Mouse (Mus musculus): ENCODE data around the gene Gatd1. TPM values are rescaled to one million over a fixed set of nuclear protein-coding genes. Genes with fewer than 3 reads are reported as not detected.

Gatd1 gene
- total and polyA plus RNA-seq, 3 experiments = 15.4 to 23.9 (median 22.6) TPM

GRCm38 (mm10) chr7:141443081-141443821 is 29.3 kb upstream of the Gatd1 start:
- Histone ChIP-seq H3K4me1 (ENCODE audit: insufficient read depth, low read depth, low read length) (peaks cover 69% of the 10 kb centered on the region), H3K27me3 (ENCODE audit: insufficient read depth, low read length) (no peaks in the 10 kb centered on the region; the same call in 1 of the 2 replicates), H3K4me3 (ENCODE audit: low read depth, low read length) (peak overlapping the region; percentile 75), H3K36me3 (replicated peaks) (peaks cover 55% of the 10 kb centered on the region), H3K9me3 (replicated peaks) (no peaks in the 10 kb centered on the region)
- TF ChIP-seq CTCF (IDR thresholded peaks at IDR 0.05; ENCODE audit: low read depth, low read length) = peak; percentile 21; the same call in 1 of the 2 replicates
- no peak for TF ChIP-seq POLR2AphosphoS5 (IDR thresholded peaks at IDR 0.05; ENCODE audit: insufficient replicate concordance, low read depth, low read length)
- no peak for TF ChIP-seq TAL1 (conservative IDR thresholded peaks at IDR 0.05; ENCODE audit: low read depth, low read length)
- no peak for TF ChIP-seq GATA2 (IDR thresholded peaks at IDR 0.05; ENCODE audit: borderline replicate concordance, low read depth, low read length)
- TF ChIP-seq GATA1 (IDR thresholded peaks at IDR 0.05; ENCODE audit: borderline replicate concordance, low read length) = no peak
- DNase-seq (ENCODE audit: low spot score) = peak; percentile 82
- ATAC-seq (ENCODE audit: extremely low read depth, insufficient number of reproducible peaks, low FRiP score, poor library complexity, severe bottlenecking) = peak; percentile 22; the same call in 1 of the 2 replicates

DNA sequence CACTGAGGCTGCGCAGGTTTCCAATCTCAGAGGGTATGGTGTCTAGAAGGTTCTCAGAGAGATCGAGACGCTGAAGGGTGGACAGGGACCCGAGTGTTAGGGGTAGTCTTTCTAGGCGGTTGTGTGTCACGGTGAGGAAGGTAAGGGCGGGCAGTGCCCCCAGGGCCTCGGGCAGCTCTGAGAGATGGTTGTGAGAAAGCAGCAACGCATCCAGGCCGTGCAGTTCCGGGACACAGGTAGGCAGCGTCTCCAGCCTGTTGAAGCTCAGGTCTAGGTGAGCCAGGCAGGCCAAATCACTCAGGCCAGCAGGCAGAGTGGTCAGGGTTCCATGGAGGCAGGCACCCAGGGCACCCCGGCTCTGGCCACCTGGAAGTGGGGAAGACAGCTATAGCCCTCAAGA is 28.3 kb upstream of the Gatd1 start:
- ATAC-seq (ENCODE audit: extremely low read depth, insufficient number of reproducible peaks, low FRiP score, poor library complexity, severe bottlenecking) (no peak), DNase-seq (ENCODE audit: low spot score) (no peak)
- Histone ChIP-seq H3K27me3 (ENCODE audit: insufficient read depth, low read length) (no peaks in the 10 kb centered on the region; the same call in 1 of the 2 replicates), H3K4me3 (ENCODE audit: low read depth, low read length) (peak overlapping the region; percentile 75), H3K4me1 (ENCODE audit: insufficient read depth, low read depth, low read length) (peaks cover 75% of the 10 kb centered on the region), H3K36me3 (replicated peaks) (peaks cover 57% of the 10 kb centered on the region), H3K9me3 (replicated peaks) (no peaks in the 10 kb centered on the region)
- TF ChIP-seq GATA2 (IDR thresholded peaks at IDR 0.05; ENCODE audit: borderline replicate concordance, low read depth, low read length) (no peak), TAL1 (conservative IDR thresholded peaks at IDR 0.05; ENCODE audit: low read depth, low read length) (no peak), POLR2AphosphoS5 (IDR thresholded peaks at IDR 0.05; ENCODE audit: insufficient replicate concordance, low read depth, low read length) (no peak), CTCF (IDR thresholded peaks at IDR 0.05; ENCODE audit: low read depth, low read length) (no peak), GATA1 (IDR thresholded peaks at IDR 0.05; ENCODE audit: borderline replicate concordance, low read length) (no peak)

DNA sequence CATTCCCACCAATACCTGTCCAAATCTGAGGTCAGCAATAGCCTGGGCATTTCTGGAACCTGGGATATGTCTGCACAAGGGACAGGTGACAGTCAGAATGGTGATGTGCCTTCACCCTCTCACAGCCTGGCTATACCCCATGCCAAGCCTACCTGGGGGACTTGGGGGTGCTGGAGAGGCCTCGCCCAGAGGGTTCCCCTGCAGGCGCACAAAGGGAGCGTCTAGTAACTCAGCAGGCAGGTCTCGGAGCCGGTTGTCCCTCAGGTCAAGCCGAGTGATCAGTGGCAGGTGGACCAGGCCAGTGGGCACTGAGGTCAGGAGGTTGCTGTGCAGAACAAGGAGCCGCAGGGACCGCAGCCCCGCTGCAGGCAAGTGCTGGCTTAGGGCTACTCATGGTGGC is 27.5 kb upstream of the Gatd1 start:
- DNase-seq (ENCODE audit: low spot score) (no peak), ATAC-seq (ENCODE audit: extremely low read depth, insufficient number of reproducible peaks, low FRiP score, poor library complexity, severe bottlenecking) (no peak)
- Histone ChIP-seq H3K4me1 (ENCODE audit: insufficient read depth, low read depth, low read length) (peaks cover 78% of the 10 kb centered on the region), H3K4me3 (ENCODE audit: low read depth, low read length) (peak overlapping the region; percentile 75; the same call in 1 of the 2 replicates), H3K36me3 (replicated peaks) (peaks cover 58% of the 10 kb centered on the region), H3K27me3 (ENCODE audit: insufficient read depth, low read length) (no peaks in the 10 kb centered on the region; the same call in 1 of the 2 replicates), H3K9me3 (replicated peaks) (no peaks in the 10 kb centered on the region)
- no peak for TF ChIP-seq POLR2AphosphoS5 (IDR thresholded peaks at IDR 0.05; ENCODE audit: insufficient replicate concordance, low read depth, low read length)
- no peak for TF ChIP-seq GATA2 (IDR thresholded peaks at IDR 0.05; ENCODE audit: borderline replicate concordance, low read depth, low read length)
- TF ChIP-seq GATA1 (IDR thresholded peaks at IDR 0.05; ENCODE audit: borderline replicate concordance, low read length) = no peak
- no peak for TF ChIP-seq TAL1 (conservative IDR thresholded peaks at IDR 0.05; ENCODE audit: low read depth, low read length)
- TF ChIP-seq CTCF (IDR thresholded peaks at IDR 0.05; ENCODE audit: low read depth, low read length) = no peak

DNA sequence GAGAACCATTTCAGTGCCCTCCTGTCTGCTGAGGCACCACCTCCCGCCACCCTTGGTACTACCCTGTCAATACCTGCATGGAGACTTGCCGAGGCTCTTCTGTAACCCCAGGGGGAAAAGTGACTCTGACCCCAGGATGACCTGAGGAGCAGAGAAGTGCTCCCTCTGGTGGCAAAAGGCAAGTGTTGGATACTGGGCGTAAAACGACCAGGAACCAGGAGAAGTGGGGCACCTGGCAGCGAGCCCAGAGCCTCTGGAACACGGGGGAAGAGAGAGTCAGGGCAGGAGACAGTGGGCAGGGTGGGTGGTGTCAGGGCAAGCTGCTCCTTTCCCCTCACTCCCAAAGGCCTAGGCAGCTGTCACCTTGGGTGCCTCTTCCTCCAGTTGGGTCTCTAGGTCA is 26.7 kb upstream of the Gatd1 start:
- Histone ChIP-seq H3K27me3 (ENCODE audit: insufficient read depth, low read length) (no peaks in the 10 kb centered on the region; the same call in 1 of the 2 replicates), H3K9me3 (replicated peaks) (no peaks in the 10 kb centered on the region), H3K4me3 (ENCODE audit: low read depth, low read length) (peak overlapping the region; percentile 75; the same call in 1 of the 2 replicates), H3K4me1 (ENCODE audit: insufficient read depth, low read depth, low read length) (peaks cover 82% of the 10 kb centered on the region), H3K36me3 (replicated peaks) (peaks cover 67% of the 10 kb centered on the region)
- no peak for TF ChIP-seq POLR2AphosphoS5 (IDR thresholded peaks at IDR 0.05; ENCODE audit: insufficient replicate concordance, low read depth, low read length)
- no peak for TF ChIP-seq TAL1 (conservative IDR thresholded peaks at IDR 0.05; ENCODE audit: low read depth, low read length)
- peak; percentile 55; the same call in 1 of the 2 replicates for TF ChIP-seq CTCF (IDR thresholded peaks at IDR 0.05; ENCODE audit: low read depth, low read length)
- no peak for ATAC-seq (ENCODE audit: extremely low read depth, insufficient number of reproducible peaks, low FRiP score, poor library complexity, severe bottlenecking)
- no peak for DNase-seq (ENCODE audit: low spot score)

- Histone ChIP-seq H3K36me3 (replicated peaks) (peaks cover 68% of the 10 kb centered on the region), H3K27me3 (ENCODE audit: insufficient read depth, low read length) (no peaks in the 10 kb centered on the region; the same call in 1 of the 2 replicates), H3K4me3 (ENCODE audit: low read depth, low read length) (no peak overlapping the region), H3K4me1 (ENCODE audit: insufficient read depth, low read depth, low read length) (peaks cover 89% of the 10 kb centered on the region), H3K9me3 (replicated peaks) (no peaks in the 10 kb centered on the region)
- DNase-seq (ENCODE audit: low spot score) (no peak), ATAC-seq (ENCODE audit: extremely low read depth, insufficient number of reproducible peaks, low FRiP score, poor library complexity, severe bottlenecking) (no peak)
- no peak for TF ChIP-seq CTCF (IDR thresholded peaks at IDR 0.05; ENCODE audit: low read depth, low read length)
- no peak for TF ChIP-seq POLR2AphosphoS5 (IDR thresholded peaks at IDR 0.05; ENCODE audit: insufficient replicate concordance, low read depth, low read length)
- TF ChIP-seq TAL1 (conservative IDR thresholded peaks at IDR 0.05; ENCODE audit: low read depth, low read length) = no peak
- no peak for TF ChIP-seq GATA2 (IDR thresholded peaks at IDR 0.05; ENCODE audit: borderline replicate concordance, low read depth, low read length)
- TF ChIP-seq GATA1 (IDR thresholded peaks at IDR 0.05; ENCODE audit: borderline replicate concordance, low read length) = no peak
Observed at GRCm38 (mm10) chr7:141439811-141440210, 25.9 kb upstream of the Gatd1 start.

- H3K4me1 ChIP-seq (ENCODE audit: insufficient read depth, low read depth, low read length) = peaks cover 89% of the 10 kb centered on the region
- ATAC-seq (ENCODE audit: extremely low read depth, insufficient number of reproducible peaks, low FRiP score, poor library complexity, severe bottlenecking) = no peak
- no peak for DNase-seq (ENCODE audit: low spot score)
- H3K4me3 ChIP-seq (ENCODE audit: low read depth, low read length) = no peak overlapping the region
- TF ChIP-seq POLR2AphosphoS5 (IDR thresholded peaks at IDR 0.05; ENCODE audit: insufficient replicate concordance, low read depth, low read length) (no peak), GATA2 (IDR thresholded peaks at IDR 0.05; ENCODE audit: borderline replicate concordance, low read depth, low read length) (no peak), CTCF (IDR thresholded peaks at IDR 0.05; ENCODE audit: low read depth, low read length) (no peak), TAL1 (conservative IDR thresholded peaks at IDR 0.05; ENCODE audit: low read depth, low read length) (no peak), GATA1 (IDR thresholded peaks at IDR 0.05; ENCODE audit: borderline replicate concordance, low read length) (no peak)
- no peaks in the 10 kb centered on the region; the same call in 1 of the 2 replicates for H3K27me3 ChIP-seq (ENCODE audit: insufficient read depth, low read length)
- H3K9me3 ChIP-seq (replicated peaks) = no peaks in the 10 kb centered on the region
- peaks cover 71% of the 10 kb centered on the region for H3K36me3 ChIP-seq (replicated peaks)
Observed at GRCm38 (mm10) chr7:141439140-141439679, 25.3 kb upstream of the Gatd1 start.
